ENCODE assay signal across 9 mouse cellular contexts in the genomic region with DNA sequence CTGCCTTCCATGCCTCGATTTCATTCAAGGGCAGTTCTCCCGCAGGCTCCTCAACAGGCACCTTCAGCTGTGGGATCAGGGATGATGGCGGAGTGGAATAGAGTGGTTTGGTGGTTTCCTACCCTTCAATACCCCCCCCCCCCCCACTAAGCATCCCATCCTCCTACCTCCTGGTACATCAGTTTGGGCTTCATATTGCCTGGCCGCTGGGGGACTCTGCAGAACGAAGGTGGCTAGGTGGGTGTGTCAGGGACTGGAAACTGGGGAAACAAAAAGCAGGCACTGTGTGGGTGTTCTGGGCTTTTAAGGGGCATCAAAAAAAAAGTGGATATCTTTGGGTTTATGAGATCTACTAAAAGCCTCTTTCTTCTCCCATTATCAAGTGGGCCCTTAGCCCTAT. TPM values are rescaled to one million over a fixed set of nuclear protein-coding genes. Genes with fewer than 3 reads are reported as not detected.
DNase-seq lines count a peak whose midpoint lies in the region; ATAC-seq and TF ChIP-seq lines count a peak whose summit lies in the region.
"Had no signal": no experiment of that assay in that cellular context is flagged by ENCODE, and none has a peak within 500 bp of the region (broad histone marks: within the 10 kb centered on the region; RNA-seq: fewer than 3 reads in every experiment).

No protein-coding gene starts in this region.

- peak overlapping the region; percentile 84 for H3K27ac ChIP-seq in gastrocnemius, adult 2 months
- no peak overlapping the region for H3K27ac ChIP-seq in limb, embryonic 14.5 days (replicated peaks; ENCODE audit: low read depth, low read length)
- no peak overlapping the region for H3K27ac ChIP-seq in stomach, embryonic 15.5 days

- TF ChIP-seq POLR2A in limb, embryonic 14.5 days (IDR thresholded peaks at IDR 0.05; ENCODE audit: borderline replicate concordance, extremely low read depth, insufficient read depth, insufficient read length) = no peak

- peaks cover 31% of the 10 kb centered on the region for H3K36me3 ChIP-seq in limb, embryonic 14.5 days (ENCODE audit: control insufficient read depth, insufficient read depth, low read length)
- H3K36me3 ChIP-seq in stomach, embryonic 15.5 days = peaks cover 7% of the 10 kb centered on the region

- ATAC-seq in limb, embryonic 14.5 days (ENCODE audit: low FRiP score, low read depth) = no peak
- ATAC-seq in stomach, embryonic 15.5 days (ENCODE audit: insufficient read depth, low FRiP score, low read depth) = no peak

- peak overlapping the region; percentile 78 for H3K4me3 ChIP-seq in gastrocnemius, adult 2 months
- peak overlapping the region; percentile 54 for H3K4me3 ChIP-seq in limb, embryonic 14.5 days (replicated peaks; ENCODE audit: low read length)
- peak overlapping the region; percentile 55 for H3K4me3 ChIP-seq in stomach, embryonic 15.5 days (replicated peaks)

- H3K9ac ChIP-seq in limb, embryonic 14.5 days (ENCODE audit: low read depth, low read length, severe bottlenecking) = peak overlapping the region; percentile 59
- no peak overlapping the region for H3K9ac ChIP-seq in stomach, embryonic 15.5 days

- H3K4me2 ChIP-seq in limb, embryonic 14.5 days (replicated peaks; ENCODE audit: low read depth, low read length, severe bottlenecking) = peak overlapping the region; percentile 71
- peak overlapping the region; percentile 95 for H3K4me2 ChIP-seq in stomach, embryonic 15.5 days

- DNase-seq in gastrocnemius, adult 2 months = no peak
- no peak for DNase-seq in gastrocnemius, postnatal 10 days
- peak; percentile 21 for DNase-seq in thymus, postnatal 0 days (ENCODE audit: low spot score)
- no peak for DNase-seq in thymus, postnatal 10 days (ENCODE audit: low spot score in 2 of 2)
- no peak for DNase-seq in limb, embryonic 14.5 days (ENCODE audit: low spot score)
- DNase-seq in spleen, postnatal 4 days (ENCODE audit: low spot score in 2 of 2) = no peak
- DNase-seq in urinary bladder, postnatal 36 days (ENCODE audit: low spot score in 2 of 2) = no peak

- no peaks in the 10 kb centered on the region for H3K27me3 ChIP-seq in limb, embryonic 14.5 days (ENCODE audit: control insufficient read depth, insufficient read depth, low read length)
- no peaks in the 10 kb centered on the region for H3K27me3 ChIP-seq in stomach, embryonic 15.5 days (replicated peaks)

- no peaks in the 10 kb centered on the region for H3K9me3 ChIP-seq in limb, embryonic 14.5 days (ENCODE audit: control insufficient read depth, low read length)
- no peaks in the 10 kb centered on the region for H3K9me3 ChIP-seq in stomach, embryonic 15.5 days

- intact Hi-C loops in gastrocnemius, adult 2 months (cut with DNase I) = no loop called here

- H3K4me1 ChIP-seq in limb, embryonic 14.5 days (ENCODE audit: control insufficient read depth, insufficient read depth, low read length) = peaks cover 10% of the 10 kb centered on the region; the same call in 1 of the 2 replicates
- 0 out of 2 replicates have a peak, but pooled peaks cover 5% of the 10 kb centered on the region for H3K4me1 ChIP-seq in stomach, embryonic 15.5 days

- TF ChIP-seq CTCF in gastrocnemius, adult 2 months (IDR thresholded peaks at IDR 0.05) = no peak

- WGBS in limb, embryonic 14.5 days = 54% methylated on average over 5 of the region's 5 CpGs
- 57% methylated on average over 5 of the region's 5 CpGs for WGBS in stomach, embryonic 15.5 days

RNA-seq across cellular contexts. Expression of a gene that starts 11.1 kb away (rescaled TPM):
- 10 to 100 TPM; 14.5 to 17.2 TPM for total RNA-seq in gastrocnemius, adult 2 months (2021)
- 10 to 100 TPM; 27.2 to 37.9 TPM for total RNA-seq in gastrocnemius, postnatal 10 days (2021)
- polyA plus RNA-seq in thymus, postnatal 0 days (2015; fragmentation: Nextera tagmentation; extraction: Ambion mirVana) = 134 and 145 TPM in 2 replicates
- polyA plus RNA-seq in limb, embryonic 14.5 days (2012; rRNA removed) = 147 and 193 TPM in 2 replicates
- 110 and 114 TPM in 2 replicates for polyA plus RNA-seq in limb, embryonic 14.5 days (2014; fragmentation: Nextera tagmentation; extraction: Ambion mirVana)
- polyA plus RNA-seq in stomach, embryonic 15.5 days (2015; fragmentation: Nextera tagmentation; extraction: Ambion mirVana) = 77.5 and 81.0 TPM in 2 replicates

RNA-seq across cellular contexts. Expression of a gene that starts 11.1 kb away (rescaled TPM):
- total RNA-seq in gastrocnemius, adult 2 months (2021) = 100 to 1,000 TPM; 107 to 123 TPM
- 100 to 1,000 TPM; 106 to 110 TPM for total RNA-seq in gastrocnemius, postnatal 10 days (2021)
- polyA plus RNA-seq in thymus, postnatal 0 days (2015; fragmentation: Nextera tagmentation; extraction: Ambion mirVana) = 24.6 and 28.7 TPM in 2 replicates
- polyA plus RNA-seq in limb, embryonic 14.5 days (2012; rRNA removed) = 39.8 and 49.0 TPM in 2 replicates
- 27.0 and 27.4 TPM in 2 replicates for polyA plus RNA-seq in limb, embryonic 14.5 days (2014; fragmentation: Nextera tagmentation; extraction: Ambion mirVana)
- polyA plus RNA-seq in stomach, embryonic 15.5 days (2015; fragmentation: Nextera tagmentation; extraction: Ambion mirVana) = 21.0 and 23.4 TPM in 2 replicates

RNA-seq across cellular contexts. Expression of a gene that starts 18.9 kb away (rescaled TPM):
- under 1 TPM in 1 of 2 experiments, not detected in 1; 0.13 TPM for total RNA-seq in gastrocnemius, adult 2 months (2021)
- total RNA-seq in gastrocnemius, postnatal 10 days (2021) = under 1 TPM; 0.42 to 0.84 TPM
- 0.12 and 0.14 TPM in 2 replicates for polyA plus RNA-seq in thymus, postnatal 0 days (2015; fragmentation: Nextera tagmentation; extraction: Ambion mirVana)
- 4.3 and 5.4 TPM in 2 replicates for polyA plus RNA-seq in limb, embryonic 14.5 days (2012; rRNA removed)
- polyA plus RNA-seq in limb, embryonic 14.5 days (2014; fragmentation: Nextera tagmentation; extraction: Ambion mirVana) = 0.95 and 1.2 TPM in 2 replicates
- 0.67 and 0.86 TPM in 2 replicates for polyA plus RNA-seq in stomach, embryonic 15.5 days (2015; fragmentation: Nextera tagmentation; extraction: Ambion mirVana)
- total RNA-seq: left cerebral cortex, postnatal 14 days had no signal

RNA-seq across cellular contexts. Expression of a gene that starts 42.8 kb away (rescaled TPM):
- 1 to 10 TPM; 3.1 to 4.1 TPM for total RNA-seq in gastrocnemius, adult 2 months (2021)
- total RNA-seq in gastrocnemius, postnatal 10 days (2021) = 10 to 100 TPM; 34.6 to 48.7 TPM
- 1.1 and 1.2 TPM in 2 replicates for polyA plus RNA-seq in thymus, postnatal 0 days (2015; fragmentation: Nextera tagmentation; extraction: Ambion mirVana)
- 6.3 and 6.6 TPM in 2 replicates for polyA plus RNA-seq in limb, embryonic 14.5 days (2012; rRNA removed)
- polyA plus RNA-seq in limb, embryonic 14.5 days (2014; fragmentation: Nextera tagmentation; extraction: Ambion mirVana) = 2.1 and 2.5 TPM in 2 replicates
- polyA plus RNA-seq in stomach, embryonic 15.5 days (2015; fragmentation: Nextera tagmentation; extraction: Ambion mirVana) = 3.1 and 3.5 TPM in 2 replicates

RNA-seq across cellular contexts. Expression of a gene that starts 49.4 kb away (rescaled TPM):
- total RNA-seq in gastrocnemius, adult 2 months (2021) = 100 to 1,000 TPM; 194 to 199 TPM
- total RNA-seq in gastrocnemius, postnatal 10 days (2021) = 100 to 1,000 TPM; 128 to 134 TPM
- polyA plus RNA-seq in thymus, postnatal 0 days (2015; fragmentation: Nextera tagmentation; extraction: Ambion mirVana) = 73.2 and 75.3 TPM in 2 replicates
- polyA plus RNA-seq in limb, embryonic 14.5 days (2012; rRNA removed) = 96.6 and 110 TPM in 2 replicates
- 112 and 119 TPM in 2 replicates for polyA plus RNA-seq in limb, embryonic 14.5 days (2014; fragmentation: Nextera tagmentation; extraction: Ambion mirVana)
- 77.7 and 82.3 TPM in 2 replicates for polyA plus RNA-seq in stomach, embryonic 15.5 days (2015; fragmentation: Nextera tagmentation; extraction: Ambion mirVana)
